Mouse (Mus musculus) spleen, embryonic (tissue): Measurements from ENCODE around the gene Cltb.

Experiments
- CTCF ChIA-PET: fragments of 350-600 bp; sonication (Branson Sonifier 250); formaldehyde crosslinking; loops from one replicate; lab custom pipeline; 2022; lab: Charles Lee

Cltb gene

GRCm38 (mm10) chr13:54596870-54597269 is 14.3 kb downstream of the Cltb start:
- CTCF ChIA-PET: no interaction called here

GRCm38 (mm10) chr13:54596107-54596690 is 14.9 kb downstream of the Cltb start:
- CTCF ChIA-PET: no interaction called here

GRCm38 (mm10) chr13:54593617-54594016 is 17.5 kb downstream of the Cltb start:
- CTCF ChIA-PET: interaction anchor here (0.6 kb wide), 1 partner anchor 174 kb away, joined by 3 read pairs; no protein-coding TSS in a partner anchor

- CTCF ChIA-PET: interaction anchor here (0.6 kb wide), 1 partner anchor 20 kb away, joined by 5 read pairs; no protein-coding TSS in a partner anchor
Measured at GRCm38 (mm10) chr13:54591776-54592356, 19.3 kb downstream of the Cltb start.

GRCm38 (mm10) chr13:54589996-54590951 is 20.9 kb downstream of the Cltb start, which contains the start of the genes Nop16 and Higd2a:
Gene Nop16 (minus strand): TSS chr13:54590090.
Gene Higd2a (plus strand): TSS chr13:54590207.
- CTCF ChIA-PET: no interaction called here

GRCm38 (mm10) chr13:54589414-54589995 is 21.6 kb downstream of the Cltb start:
- CTCF ChIA-PET: no interaction called here

- CTCF ChIA-PET: no interaction called here
Measured at GRCm38 (mm10) chr13:54585831-54586230, 25.3 kb downstream of the Cltb start.

- CTCF ChIA-PET: no interaction called here
Measured at GRCm38 (mm10) chr13:54582860-54583259, 28.3 kb downstream of the Cltb start.

GRCm38 (mm10) chr13:54582126-54582525 is 29.0 kb downstream of the Cltb start:
- CTCF ChIA-PET: no interaction called here

GRCm38 (mm10) chr13:54581385-54581784 is 29.8 kb downstream of the Cltb start:
- CTCF ChIA-PET: no interaction called here

GRCm38 (mm10) chr13:54577652-54578507 is 33.3 kb downstream of the Cltb start:
- CTCF ChIA-PET: interaction anchor here (0.7 kb wide), 1 partner anchor 72 kb away, joined by 3 read pairs; no protein-coding TSS in a partner anchor

- CTCF ChIA-PET: interaction anchor here (0.6 kb wide), 1 partner anchor 36 kb away, joined by 3 read pairs; no protein-coding TSS in a partner anchor
Measured at GRCm38 (mm10) chr13:54575489-54575888, 35.7 kb downstream of the Cltb start.

- CTCF ChIA-PET: no interaction called here
Measured at GRCm38 (mm10) chr13:54574854-54575481, 36.2 kb downstream of the Cltb start, which contains the start of gene Arl10. Gene Arl10 (plus strand): TSS chr13:54575015.

GRCm38 (mm10) chr13:54572621-54573020 is 38.5 kb downstream of the Cltb start:
- CTCF ChIA-PET: interaction anchor here (0.6 kb wide), 1 partner anchor 76 kb away, joined by 4 read pairs; no protein-coding TSS in a partner anchor

GRCm38 (mm10) chr13:54571637-54572036 is 39.5 kb downstream of the Cltb start:
- CTCF ChIA-PET: no interaction called here

- CTCF ChIA-PET: interaction anchor here (0.6 to 0.7 kb wide), 2 partner anchors 48 to 1693 kb away, joined by 3 to 4 read pairs; no protein-coding TSS in a partner anchor
Measured at GRCm38 (mm10) chr13:54570736-54571135, 40.4 kb downstream of the Cltb start.

GRCm38 (mm10) chr13:54569282-54569681 is 41.9 kb downstream of the Cltb start:
- CTCF ChIA-PET: no interaction called here

GRCm38 (mm10) chr13:54568380-54568779 is 42.8 kb downstream of the Cltb start:
- CTCF ChIA-PET: no interaction called here

GRCm38 (mm10) chr13:54565594-54566345 is 45.4 kb downstream of the Cltb start:
- CTCF ChIA-PET: interaction anchor here (1.1 kb wide), 1 partner anchor 61 kb away, joined by 8 read pairs; no protein-coding TSS in a partner anchor
